Mouse (Mus musculus): Measurements from ENCODE around the gene Col4a2.

Col4a2 gene

DNA sequence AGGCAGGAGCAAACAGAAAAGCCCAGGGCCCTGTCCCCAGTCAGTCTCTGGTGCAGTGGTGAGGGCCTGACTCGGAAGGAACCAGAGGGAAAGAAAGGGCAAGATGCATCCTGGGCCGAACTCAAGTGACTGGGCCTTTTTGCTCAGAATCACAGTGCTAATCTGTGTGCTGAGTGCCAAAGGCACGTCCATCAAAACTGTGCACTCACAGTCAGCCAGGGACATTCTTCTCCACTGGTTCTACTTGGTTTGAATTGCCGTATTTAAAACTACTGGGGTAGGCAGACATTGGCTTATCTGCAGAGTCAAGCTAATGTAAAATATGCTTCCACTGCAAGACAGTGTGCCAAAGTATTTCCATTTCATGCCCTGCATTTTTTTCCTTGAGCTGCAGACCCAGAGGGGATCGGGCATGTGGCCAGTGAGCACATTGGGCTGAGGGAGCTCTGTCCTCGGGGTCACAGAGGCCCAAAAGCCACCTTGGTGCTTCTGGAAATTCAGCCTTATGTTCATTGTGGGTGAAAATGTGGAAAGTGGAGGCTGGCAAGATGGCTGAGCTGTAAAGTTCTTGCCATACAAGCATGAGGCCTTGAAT, 12.3 kb downstream of the Col4a2 start:
- no peak for DNase-seq (ENCODE audit: low spot score)

DNA sequence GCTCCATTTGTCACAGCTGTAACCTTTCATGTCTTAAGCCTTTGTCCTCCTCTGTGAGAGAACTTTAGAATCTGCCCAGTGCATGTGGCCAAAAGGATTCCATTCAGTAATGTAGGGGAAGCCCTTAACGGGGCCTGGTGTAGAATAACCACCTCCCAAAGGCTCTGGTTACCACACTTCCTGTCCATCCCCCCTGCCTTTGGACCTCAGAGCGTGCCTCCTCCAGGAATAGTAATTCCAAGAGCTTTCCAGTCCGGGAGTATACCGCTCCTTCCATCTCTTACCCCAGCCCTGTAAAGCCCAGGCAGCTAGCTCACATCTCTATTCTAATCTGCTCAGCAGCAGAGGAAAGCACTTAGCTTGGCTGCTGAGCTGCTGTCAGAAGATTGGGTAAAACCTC, 14.7 kb downstream of the Col4a2 start:
- no peak for DNase-seq (ENCODE audit: low spot score)

DNA sequence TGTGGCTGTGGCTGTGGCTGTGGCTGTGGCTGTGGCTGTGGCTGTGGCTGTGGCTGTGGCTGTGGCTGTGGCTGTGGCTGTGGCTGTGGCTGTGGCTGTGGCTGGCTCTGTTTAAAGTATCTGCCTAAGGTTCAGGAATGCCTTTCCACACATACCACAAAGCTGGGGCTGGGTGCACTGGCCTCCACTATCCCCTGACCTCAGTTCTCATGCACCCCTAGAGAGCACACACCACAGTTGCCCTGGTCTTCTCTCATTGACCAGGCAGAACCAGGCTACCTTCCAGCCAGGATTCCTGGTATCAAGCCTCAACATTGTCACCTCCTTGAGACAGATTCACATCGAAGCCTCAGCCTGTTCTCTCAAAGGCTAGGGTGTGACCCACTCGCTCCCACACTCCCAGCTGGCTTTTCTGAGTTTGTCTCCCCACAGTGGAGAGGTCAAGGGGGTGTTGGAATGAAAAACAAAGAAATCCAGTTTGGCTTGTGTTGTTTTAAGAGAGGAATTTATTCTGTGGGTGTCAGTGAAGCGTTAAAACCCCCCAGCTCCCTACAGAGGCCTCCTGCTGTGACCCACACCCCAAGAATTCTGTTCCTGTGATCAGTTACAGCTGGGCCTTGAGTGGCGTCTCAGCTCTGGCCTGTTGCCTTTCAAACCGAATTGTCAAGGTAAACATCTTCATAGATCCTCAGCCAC, 15.3 kb downstream of the Col4a2 start:
- no peak for DNase-seq (ENCODE audit: low spot score)

DNA sequence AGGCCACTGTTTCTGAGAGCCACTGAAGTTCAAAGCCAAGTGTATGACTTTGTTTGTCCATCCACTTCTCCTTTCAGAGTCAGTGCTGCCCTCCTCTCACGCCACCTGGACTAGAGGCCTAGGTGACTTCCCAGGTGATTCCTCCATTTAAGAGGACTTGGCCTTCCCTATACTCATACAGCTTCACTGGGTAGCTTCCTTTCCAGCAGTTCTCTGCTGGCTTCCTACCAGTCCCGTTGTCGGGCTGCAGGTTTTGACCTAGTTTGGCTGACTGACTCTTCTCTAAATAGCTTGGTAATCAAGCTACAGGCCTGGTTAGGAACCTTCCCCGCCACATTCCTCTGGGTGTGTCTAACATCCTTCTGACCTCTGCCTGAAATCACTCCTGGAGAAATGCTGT, 19.0 kb downstream of the Col4a2 start:
- no peak for DNase-seq (ENCODE audit: low spot score)

DNA sequence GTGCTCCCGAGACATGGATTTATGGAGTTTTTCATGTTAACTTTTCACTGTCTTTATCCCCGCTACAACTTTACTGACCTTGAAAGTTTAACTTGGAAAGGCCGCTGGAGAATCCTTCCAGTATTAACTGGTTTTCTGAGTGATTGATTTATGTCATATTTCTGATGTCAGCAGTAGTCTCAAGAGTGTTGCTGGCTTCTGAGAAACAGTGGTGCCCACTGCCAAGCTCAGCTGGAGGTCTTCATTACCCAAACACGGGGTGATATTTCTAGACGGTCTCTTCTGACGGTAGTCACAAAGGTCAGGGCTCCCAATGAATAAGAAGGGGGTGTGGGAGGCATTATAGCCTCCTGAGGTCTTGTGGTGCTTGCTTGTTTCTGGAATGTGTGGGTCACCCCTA, 21.1 kb downstream of the Col4a2 start:
- no peak for DNase-seq (ENCODE audit: low spot score)

DNA sequence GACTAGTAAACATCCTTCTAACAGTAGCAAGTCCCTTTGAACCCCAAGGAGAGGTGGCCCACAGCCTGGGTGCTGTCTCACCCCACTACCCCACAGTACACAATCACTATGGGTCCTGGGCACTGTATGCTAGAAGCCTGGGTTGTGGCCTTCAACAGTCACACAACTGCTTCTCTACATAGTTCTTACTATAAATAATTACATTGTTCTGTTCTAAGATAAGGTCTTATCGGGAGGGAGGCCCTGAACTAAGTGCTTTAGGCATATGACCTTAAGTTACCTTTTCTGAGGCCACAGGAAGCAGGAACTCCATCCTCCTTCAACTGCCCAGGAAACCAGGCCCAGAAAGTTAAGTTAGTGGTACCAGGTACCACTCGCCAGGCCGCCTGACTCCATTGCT, 21.9 kb downstream of the Col4a2 start:
- DNase-seq (ENCODE audit: low spot score) = no peak

DNA sequence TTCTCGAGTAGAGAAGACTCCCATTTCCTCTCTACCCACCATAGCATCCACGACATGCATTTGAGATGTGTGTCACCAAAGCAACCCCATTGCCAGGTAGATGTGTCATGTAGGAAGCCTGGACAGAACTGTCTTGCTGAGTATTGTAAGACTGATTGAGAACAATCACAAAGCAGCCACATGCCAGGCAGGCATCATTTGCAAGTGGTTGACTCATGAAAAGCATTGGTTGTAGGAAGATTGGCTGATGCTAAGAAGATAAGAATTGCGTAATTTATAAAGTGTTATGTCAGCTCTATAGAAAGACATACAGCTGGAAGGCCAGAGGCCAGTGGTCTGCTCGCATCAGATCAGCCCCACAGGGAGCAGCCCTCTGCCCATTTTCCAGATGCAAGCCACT, 22.6 kb downstream of the Col4a2 start:
- DNase-seq (ENCODE audit: low spot score) = no peak

DNA sequence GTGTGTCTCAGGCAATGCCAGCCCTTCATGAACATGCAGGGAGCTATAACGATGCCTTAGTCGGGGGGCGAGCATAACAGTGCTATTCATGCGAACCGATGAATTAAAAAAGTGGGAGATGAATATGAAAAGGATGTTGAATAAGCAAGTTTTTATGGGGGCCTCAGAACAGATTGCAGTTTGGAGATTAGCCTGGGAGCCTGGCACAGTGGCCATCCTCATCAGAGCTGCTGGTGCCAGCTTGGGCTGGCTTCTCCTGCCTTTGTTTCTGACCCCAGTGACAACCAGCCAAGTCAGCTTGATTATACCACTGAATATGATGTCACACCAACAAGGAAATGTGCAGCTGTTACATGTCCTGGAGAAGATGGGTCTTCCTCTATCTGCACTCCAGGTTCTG, 23.7 kb downstream of the Col4a2 start:
- no peak for DNase-seq (ENCODE audit: low spot score)

DNA sequence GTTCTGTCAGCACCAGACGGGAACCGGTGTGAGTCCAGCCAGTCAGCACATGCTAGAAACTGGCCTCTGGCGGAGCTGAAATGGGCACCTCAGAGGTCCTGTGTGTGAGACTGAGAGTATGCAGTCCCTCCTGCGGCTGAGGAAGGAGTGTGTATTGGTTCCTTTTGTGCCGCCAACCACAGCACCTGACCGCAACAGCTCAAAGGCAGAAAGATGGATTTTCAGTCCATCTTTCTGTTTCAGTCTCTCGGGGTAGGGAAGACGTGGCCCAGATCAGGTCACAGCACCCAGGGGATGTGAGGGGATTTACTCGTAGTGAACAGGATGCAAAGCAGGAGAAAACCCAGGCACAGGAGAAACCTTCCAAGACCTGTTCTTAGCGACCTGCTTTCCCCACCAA, 25.0 kb downstream of the Col4a2 start:
- no peak for DNase-seq (ENCODE audit: low spot score)

DNA sequence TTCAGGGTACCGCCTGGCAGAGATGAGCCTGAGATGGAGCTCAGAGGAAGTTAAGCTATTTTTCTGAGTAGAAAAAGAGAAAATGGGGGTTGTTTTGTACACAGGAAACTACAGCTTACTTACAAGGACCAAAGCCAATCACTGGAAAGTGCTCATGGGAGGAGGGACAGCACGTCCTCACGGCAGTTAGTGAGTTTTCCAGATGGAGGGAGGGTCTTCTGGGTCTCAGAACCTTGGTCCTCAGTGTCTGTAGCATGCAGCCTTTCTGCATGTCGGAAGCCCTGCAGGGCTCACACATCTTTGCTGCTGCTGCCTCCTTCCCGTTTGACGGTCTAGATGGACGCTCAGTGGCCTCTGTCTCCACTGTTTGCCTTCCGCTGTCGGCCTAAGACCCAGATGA, 25.9 kb downstream of the Col4a2 start:
- DNase-seq (ENCODE audit: low spot score) = no peak

DNA sequence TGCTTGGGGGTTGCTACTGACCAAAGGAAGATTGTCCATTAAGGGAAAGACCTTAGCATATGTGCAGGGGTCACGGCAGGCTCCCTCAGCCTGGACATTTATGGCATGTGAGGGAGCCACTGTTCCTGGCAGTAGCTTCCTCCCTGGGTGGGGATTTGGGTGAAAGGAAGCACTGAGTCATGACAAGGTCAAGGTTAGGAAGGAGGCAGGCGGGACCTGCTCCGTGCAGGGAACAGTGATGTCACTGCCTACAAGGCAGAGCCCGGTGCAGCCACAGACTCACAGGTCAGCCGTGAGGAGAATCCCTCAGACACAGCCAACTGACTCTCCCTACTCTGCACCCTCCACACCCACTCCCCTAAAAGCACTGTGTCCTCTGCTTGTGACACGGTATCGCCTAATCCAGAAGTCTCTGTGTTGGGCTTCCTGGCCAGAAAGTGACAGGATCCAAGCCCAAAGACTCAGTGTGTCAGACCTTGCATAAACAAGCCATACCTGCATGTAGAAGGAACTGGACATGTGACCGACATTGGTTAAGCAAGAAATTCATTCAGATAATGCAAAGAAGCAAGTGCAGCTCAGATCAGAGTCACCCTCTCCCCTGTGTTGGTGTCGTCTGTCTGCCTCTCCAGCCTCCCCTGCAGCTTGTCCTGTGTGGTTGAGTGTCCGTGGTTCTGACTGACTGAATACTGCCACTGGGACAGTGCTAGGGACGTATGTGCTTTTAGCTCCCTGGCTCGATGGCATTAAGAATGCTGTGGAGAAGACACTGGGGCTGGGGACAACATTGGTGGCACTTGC, 27.9 kb downstream of the Col4a2 start:
- no peak for DNase-seq (ENCODE audit: low spot score)

DNA sequence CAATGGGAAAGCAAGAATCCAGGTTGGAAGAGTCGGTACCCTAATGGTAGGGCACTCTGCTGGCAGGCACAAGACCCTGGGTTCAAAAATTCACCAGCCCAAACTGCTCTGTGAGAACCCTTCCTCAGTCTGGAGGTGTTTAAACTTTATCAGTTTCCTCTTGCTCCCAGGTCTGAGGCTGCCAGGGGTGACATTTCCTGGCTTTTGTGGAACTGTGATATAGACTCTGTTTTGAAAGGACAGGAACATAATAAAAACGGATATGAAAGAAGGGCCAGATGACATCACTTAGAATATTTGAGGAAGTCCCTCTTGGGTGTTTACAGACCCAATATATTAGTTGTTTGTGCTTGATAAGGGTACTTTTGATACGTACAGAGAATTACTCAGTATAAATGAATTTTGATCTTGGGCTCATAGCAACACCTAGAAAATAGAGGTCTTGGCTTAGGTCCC, 28.5 kb downstream of the Col4a2 start:
- no peak for DNase-seq (ENCODE audit: low spot score)

DNA sequence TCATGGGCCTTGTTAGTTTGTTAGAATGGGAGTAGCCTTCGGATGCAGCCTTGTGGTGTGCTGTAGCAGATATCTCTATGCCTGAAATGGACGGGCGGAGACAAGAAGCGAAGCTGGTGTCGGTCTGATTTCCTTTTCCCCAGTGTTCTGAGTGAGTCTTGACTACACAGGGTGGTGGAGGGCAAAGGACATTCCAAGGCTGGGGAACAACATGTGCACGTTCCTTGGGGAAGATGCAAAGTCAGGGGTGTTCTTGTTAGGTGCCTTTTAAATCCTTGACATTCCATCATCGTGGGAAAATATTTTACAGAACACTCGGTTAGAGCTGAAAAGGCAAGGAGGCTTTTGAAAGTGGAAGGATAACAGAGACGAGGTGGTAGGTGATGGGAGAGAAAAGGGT, 31.9 kb downstream of the Col4a2 start:
- DNase-seq (ENCODE audit: low spot score) = no peak

DNA sequence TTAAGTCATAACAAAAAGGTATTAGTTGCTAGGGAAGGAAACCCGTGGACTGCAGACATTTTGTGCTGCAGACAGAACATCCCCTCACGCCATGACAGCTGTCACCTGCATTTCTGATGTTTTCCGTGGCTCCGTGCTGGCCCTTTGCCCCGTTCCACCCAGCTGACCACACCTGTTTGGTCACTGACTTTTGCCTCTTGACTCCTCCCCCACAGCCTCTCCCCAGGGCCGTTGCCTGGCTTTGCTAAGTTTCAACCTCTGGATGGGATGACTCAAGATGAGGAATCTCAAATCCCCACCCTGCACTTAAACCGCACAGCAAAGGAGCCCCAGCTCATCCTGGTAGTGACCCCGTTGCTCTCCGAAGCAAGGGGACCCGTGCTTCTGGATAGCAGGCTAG, 33.6 kb downstream of the Col4a2 start:
- no peak for DNase-seq (ENCODE audit: low spot score)

DNA sequence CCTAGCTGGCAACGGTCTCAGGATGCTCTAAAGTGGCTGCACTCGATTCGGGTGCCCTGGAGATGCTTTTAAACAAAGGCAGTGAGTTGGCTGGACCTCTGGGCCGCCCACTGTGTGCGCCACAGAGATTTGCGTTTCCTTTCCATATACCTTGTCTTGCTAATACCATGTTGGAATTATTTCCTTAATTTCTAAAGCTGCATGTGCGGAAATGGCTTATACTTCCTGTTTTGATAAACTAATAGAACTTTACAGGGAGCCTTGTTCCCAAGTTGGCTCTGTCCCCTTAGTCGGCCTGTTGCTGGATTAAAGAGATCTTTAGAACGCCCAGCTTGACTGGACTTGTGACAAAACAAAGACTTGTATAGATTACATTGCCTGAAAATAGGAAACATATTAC, 35.1 kb downstream of the Col4a2 start:
- DNase-seq (ENCODE audit: low spot score) = no peak

DNA sequence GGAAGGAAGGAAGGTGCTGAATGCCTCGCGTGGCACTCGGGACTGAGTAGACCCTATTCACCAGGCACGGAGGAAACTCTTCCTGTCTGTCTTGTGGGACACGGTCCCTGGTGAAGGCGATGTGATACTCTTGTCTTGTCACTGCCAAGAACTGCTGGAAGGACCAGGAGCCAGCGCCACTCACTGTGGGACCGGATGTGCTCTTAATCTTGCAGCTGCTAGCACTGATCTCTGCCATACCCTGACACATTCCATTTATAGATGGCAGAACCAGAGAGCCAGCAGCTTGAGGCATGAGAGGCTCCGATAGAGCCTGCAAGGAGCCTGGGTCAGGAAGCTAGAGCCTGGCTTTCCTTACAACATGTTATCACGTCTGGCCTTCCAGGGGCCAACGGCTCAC, 36.0 kb downstream of the Col4a2 start:
- no peak for DNase-seq (ENCODE audit: low spot score)

DNA sequence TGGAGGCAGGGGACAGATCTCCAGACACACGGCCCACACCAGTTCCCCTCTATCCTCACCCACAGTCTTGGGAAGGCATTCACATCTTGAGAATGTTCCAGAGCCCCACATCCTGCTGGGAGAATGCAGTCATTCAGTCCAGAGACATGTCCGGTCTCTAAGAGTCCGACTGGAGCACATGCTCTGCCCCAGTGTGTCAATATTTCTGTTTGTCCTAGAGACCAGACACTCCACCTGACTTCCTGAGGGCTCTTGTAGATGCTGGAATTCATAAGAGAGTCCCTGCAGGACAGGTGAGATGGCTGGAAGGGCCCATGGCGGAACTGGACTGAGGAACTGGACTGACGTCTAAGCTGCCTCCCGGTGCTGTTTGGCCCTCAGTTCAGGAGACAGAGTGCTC, 38.8 kb downstream of the Col4a2 start:
- DNase-seq (ENCODE audit: low spot score) = no peak

DNA sequence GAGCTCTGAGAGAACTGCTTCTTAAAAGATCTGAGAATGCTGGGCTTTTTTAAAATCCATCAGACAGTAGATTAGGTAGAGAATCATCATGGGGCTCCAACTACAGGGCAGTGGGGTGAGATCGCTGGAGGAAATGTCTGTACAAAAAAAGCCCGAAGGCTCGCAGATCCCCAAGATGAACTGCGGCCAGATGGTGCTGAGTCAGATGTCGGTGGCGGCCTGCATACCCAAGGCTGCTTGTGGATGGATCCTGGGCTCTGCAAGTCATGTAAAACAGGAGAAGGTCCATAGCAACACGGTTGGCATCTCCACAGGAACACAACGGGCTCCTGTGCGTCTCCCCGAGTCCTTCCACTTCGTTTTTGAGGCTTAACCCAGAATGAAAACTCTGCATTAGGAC, 39.9 kb downstream of the Col4a2 start:
- DNase-seq (ENCODE audit: low spot score) = no peak

DNA sequence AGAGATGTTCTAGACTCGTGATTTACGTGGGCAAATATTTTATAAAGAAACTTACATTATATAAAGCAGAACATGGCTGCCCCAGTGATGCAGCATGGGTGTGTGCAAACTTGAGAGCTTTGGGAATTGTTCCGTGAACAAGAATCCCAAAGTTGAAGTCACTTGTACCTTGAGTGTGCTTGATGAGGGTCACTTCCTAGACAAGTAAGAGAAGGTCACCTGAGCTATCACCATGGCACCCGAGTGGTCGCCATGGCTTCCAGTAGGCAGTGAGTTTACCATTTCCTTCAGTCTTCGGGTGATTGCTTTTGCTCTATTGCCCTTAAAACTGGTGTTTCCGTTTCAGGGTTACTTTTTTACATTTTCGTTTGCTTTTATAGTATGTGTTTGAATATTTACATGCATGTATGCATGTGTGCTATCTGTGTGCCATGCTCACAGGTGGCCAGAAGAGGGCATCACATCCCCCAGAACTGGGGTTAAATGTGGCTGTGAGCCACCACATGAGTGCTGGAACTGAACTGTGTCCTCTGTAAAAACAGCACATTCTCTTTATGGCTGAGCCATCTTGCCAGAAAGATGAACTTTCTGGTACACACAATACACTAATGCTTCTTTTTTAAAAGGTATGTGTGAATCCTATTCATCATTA, 42.3 kb downstream of the Col4a2 start:
- no peak for DNase-seq (ENCODE audit: low spot score)

DNA sequence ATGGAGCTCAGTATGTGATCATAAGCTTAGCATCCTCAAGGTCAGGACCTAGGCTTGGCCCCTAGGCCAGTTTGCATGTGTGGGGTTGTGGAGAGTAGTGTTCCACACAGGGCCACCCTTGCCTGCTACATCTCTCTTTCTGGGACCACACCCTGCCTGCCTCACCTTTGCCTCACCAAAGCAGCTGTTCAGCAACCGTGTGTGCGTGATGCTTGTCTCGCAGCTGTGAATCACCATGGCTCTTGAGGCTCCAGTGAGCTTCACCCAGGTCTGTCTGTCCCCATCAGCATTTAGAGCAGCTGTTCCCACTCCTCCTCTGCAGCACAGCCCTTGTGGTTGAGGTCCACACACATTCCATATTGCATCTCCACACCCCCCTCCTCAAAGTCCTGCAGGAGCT, 43.3 kb downstream of the Col4a2 start:
- DNase-seq (ENCODE audit: low spot score) = no peak

DNA sequence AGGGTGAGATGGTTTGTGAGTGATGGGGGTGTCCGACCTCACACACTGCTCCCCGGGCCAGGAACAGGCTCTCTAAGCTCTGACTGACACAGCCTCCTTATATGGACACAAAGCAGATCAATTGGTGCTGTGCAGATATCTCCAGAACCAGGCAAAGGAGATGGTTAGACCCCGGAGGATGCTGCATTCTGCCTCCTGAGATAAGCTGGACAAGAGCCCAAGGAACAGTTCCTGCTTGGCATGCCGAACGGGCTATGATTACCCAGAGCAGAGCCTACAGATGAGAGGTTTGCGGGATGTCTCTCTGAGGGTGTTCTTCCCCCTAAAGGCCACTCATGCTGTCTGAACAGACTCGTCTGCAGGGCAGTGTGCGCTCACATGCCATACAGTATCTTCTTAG, 44.2 kb downstream of the Col4a2 start:
- no peak for DNase-seq (ENCODE audit: low spot score)

DNA sequence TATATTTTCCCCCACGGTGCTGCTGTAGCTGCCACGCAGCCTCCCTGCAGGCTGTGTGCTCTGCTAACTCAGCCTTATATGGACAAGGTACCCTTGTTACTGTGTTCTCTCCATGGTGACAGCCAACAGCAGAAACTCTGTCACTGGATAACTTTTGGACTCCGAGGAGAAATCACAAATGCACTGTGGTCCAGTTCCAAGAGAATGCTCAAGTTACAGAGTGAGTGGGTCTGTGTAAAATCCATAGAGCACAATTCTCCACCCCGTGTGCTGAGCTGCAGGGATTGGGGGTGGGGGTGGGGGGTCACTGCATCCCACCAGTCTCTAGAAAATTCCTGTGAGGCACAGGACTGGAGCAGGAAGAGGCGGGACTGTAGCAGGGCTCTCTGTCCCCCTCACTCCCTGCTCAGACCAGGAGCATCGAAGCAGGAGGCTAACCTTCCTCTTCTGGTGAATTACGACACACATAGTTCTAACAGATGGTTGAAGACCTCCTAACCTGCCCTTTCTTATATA, 45.4 kb downstream of the Col4a2 start:
- no peak for DNase-seq (ENCODE audit: low spot score)

DNA sequence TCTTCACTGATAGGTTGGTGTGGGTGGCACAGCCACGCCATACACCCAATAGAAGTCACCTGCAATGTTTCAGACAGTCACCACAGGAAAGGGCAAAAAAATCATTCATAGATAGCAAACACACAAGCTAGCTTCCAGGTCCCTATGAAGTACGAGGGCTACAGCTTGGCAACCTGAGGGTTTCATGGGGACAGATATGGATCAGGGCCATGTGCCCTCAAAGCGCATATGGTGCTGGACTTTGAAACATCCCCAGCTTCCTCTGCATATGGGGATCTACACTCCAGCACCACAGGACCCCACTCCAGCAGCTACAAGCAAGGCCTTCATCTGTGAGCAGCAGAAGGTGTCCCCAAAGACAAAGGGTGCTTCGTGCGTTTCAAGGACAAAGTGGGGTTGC, 47.2 kb downstream of the Col4a2 start:
- no peak for DNase-seq (ENCODE audit: low spot score)
